Mouse (Mus musculus): ENCODE data around the gene Parn.
A peak's percentile ranks its signal among the peaks of the same experiment; 100 is the strongest.

The Parn gene

DNA sequence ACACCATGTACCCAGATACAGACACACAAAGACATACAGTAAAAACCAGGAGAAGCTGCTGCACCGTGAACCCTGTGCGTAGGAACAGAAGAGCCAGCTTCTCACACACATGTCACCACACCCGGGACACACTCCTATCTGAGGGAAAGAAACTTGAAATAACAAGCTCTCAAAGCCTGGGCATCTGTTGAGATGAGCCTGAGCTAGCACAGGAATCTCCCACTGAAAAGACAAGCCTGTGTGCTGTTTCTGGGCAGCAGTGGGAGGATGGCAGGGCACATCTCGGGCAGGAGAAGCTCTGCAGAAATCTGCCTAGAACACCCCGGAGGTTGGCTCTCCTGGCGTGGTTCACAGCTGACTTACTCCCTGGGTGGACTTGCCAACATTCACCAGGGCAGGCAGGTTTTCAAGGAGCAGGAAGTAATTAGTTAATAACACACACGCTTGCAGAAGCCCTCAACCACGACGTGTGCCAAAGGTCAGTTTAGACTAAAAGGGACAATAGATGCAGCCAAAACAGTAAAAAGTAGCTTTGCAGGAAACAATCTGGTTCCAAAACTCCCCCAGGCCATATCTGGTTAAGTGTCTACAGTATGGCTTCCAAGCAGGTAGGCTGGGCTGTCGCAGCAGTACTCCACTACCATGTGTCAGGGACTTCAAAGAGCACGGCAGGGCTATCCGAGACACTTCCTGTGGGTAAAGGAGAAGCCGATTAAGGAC lies 129.6 kb downstream of the Parn start:
- Histone ChIP-seq H3K27me3 (ENCODE audit: insufficient read depth, low read length) (no peaks in the 10 kb centered on the region), H3K36me3 (ENCODE audit: insufficient read depth, low read length) (peaks cover 30% of the 10 kb centered on the region), H3K9me3 (ENCODE audit: low read length) (no peaks in the 10 kb centered on the region), H3K4me3 (replicated peaks; ENCODE audit: low read length) (no peak overlapping the region), H3K4me1 (replicated peaks; ENCODE audit: low read depth, low read length) (peaks cover 33% of the 10 kb centered on the region)
- TF ChIP-seq CTCF (conservative IDR thresholded peaks at IDR 0.05; ENCODE audit: low read length) (no peak), POU5F1 (IDR thresholded peaks at IDR 0.05; ENCODE audit: borderline replicate concordance, low read length) (no peak), NANOG (IDR thresholded peaks at IDR 0.05; ENCODE audit: borderline replicate concordance, low read length) (no peak)

DNA sequence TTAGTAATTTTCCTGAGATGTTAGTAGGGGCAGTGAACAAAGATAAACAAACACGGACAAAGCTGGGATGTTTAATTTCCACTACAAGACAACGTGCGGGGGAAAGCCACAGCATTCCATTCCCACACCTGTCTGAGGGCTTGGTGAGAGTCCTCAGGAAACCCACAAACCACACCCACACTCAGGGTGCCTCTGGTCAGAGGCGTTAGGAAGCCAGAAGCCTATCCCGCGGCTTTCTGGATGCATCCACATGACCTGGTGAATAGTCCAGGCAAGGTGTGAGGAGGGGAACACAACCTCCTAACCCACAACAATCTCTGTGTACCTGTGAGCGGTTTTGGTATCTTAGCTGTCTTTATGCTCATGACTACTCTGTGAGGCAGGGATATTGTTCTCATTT lies 131.6 kb downstream of the Parn start:
- Histone ChIP-seq H3K27me3 (ENCODE audit: insufficient read depth, low read length) (no peaks in the 10 kb centered on the region), H3K4me3 (replicated peaks; ENCODE audit: low read length) (no peak overlapping the region), H3K9me3 (ENCODE audit: low read length) (no peaks in the 10 kb centered on the region), H3K4me1 (replicated peaks; ENCODE audit: low read depth, low read length) (peaks cover 28% of the 10 kb centered on the region), H3K36me3 (ENCODE audit: insufficient read depth, low read length) (peaks cover 30% of the 10 kb centered on the region)
- TF ChIP-seq CTCF (conservative IDR thresholded peaks at IDR 0.05; ENCODE audit: low read length) (no peak), NANOG (IDR thresholded peaks at IDR 0.05; ENCODE audit: borderline replicate concordance, low read length) (no peak), POU5F1 (IDR thresholded peaks at IDR 0.05; ENCODE audit: borderline replicate concordance, low read length) (no peak)

DNA sequence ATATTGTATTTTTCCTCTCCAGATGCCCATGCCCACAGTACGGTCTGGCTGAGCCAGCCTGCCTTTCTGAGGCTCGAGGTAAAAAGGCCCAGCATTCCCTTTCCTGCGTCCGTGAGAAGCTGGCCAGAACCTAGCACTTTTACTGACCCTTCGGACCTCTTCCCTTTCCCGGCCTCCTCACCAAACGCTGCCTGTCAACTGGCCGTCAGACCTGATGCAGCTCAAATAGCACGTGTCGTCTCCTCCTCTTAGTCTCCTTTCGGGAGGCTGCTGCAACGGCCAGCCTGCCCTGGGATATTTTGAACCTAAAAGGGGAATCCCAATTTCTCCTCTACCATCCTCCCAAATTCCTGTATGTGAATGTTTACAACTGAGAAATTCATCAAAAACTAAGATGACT lies 132.1 kb downstream of the Parn start:
- Histone ChIP-seq H3K4me3 (replicated peaks; ENCODE audit: low read length) (no peak overlapping the region), H3K4me1 (replicated peaks; ENCODE audit: low read depth, low read length) (peaks cover 26% of the 10 kb centered on the region), H3K36me3 (ENCODE audit: insufficient read depth, low read length) (peaks cover 28% of the 10 kb centered on the region), H3K27me3 (ENCODE audit: insufficient read depth, low read length) (no peaks in the 10 kb centered on the region), H3K9me3 (ENCODE audit: low read length) (no peaks in the 10 kb centered on the region)
- TF ChIP-seq CTCF (conservative IDR thresholded peaks at IDR 0.05; ENCODE audit: low read length) (no peak), NANOG (IDR thresholded peaks at IDR 0.05; ENCODE audit: borderline replicate concordance, low read length) (no peak), POU5F1 (IDR thresholded peaks at IDR 0.05; ENCODE audit: borderline replicate concordance, low read length) (no peak)

DNA sequence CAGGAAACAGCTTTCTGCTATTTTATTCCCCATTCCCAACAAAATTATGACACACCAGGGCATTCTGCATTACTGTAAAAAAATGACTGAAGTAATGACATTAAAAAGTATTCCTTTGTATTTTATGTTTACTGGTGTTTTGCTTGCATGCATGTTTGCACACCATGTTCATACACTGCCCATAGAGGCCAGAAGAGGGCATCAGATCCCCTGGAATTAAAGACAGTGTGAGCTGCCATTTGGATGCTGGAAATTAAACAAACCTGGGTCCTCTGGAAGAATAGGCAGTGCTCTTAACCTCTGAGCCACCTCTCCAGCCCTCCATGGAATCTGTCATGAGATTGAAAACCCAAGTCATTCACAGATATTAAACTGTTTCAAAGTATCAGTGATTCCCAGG lies 135.1 kb downstream of the Parn start:
- Histone ChIP-seq H3K4me3 (replicated peaks; ENCODE audit: low read length) (no peak overlapping the region), H3K27me3 (ENCODE audit: insufficient read depth, low read length) (no peaks in the 10 kb centered on the region), H3K36me3 (ENCODE audit: insufficient read depth, low read length) (peaks cover 4% of the 10 kb centered on the region; the same call in 1 of the 2 replicates), H3K9me3 (ENCODE audit: low read length) (no peaks in the 10 kb centered on the region), H3K4me1 (replicated peaks; ENCODE audit: low read depth, low read length) (peaks cover 6% of the 10 kb centered on the region; the same call in 1 of the 2 replicates)
- no peak for TF ChIP-seq NANOG (IDR thresholded peaks at IDR 0.05; ENCODE audit: borderline replicate concordance, low read length)
- peak; percentile 49 for TF ChIP-seq CTCF (conservative IDR thresholded peaks at IDR 0.05; ENCODE audit: low read length)
- no peak for TF ChIP-seq POU5F1 (IDR thresholded peaks at IDR 0.05; ENCODE audit: borderline replicate concordance, low read length)

DNA sequence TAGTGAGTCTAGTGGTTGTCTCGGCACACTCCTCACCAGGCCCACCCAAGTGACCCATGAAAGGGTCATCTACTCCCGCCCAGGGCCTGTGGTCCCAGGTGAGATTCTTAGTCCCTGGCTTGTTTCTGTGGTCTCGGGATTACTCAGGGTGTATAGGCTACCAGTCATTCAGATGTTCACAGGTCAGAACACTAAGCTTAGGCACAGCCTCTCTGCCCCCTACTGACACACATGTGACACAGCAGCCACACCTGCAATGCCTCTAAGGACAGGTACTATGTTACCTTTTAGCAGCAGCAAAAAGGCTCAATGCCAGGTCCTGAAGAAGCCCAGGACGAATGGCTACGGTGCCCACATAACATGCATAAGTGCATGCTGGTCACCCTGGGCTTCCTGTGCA lies 136.7 kb downstream of the Parn start:
- Histone ChIP-seq H3K9me3 (ENCODE audit: low read length) (no peaks in the 10 kb centered on the region), H3K4me1 (replicated peaks; ENCODE audit: low read depth, low read length) (peaks cover 6% of the 10 kb centered on the region; the same call in 1 of the 2 replicates), H3K27me3 (ENCODE audit: insufficient read depth, low read length) (no peaks in the 10 kb centered on the region), H3K4me3 (replicated peaks; ENCODE audit: low read length) (no peak overlapping the region), H3K36me3 (ENCODE audit: insufficient read depth, low read length) (no peaks in the 10 kb centered on the region)
- peak; percentile 44 for TF ChIP-seq CTCF (conservative IDR thresholded peaks at IDR 0.05; ENCODE audit: low read length)
- no peak for TF ChIP-seq NANOG (IDR thresholded peaks at IDR 0.05; ENCODE audit: borderline replicate concordance, low read length)
- no peak for TF ChIP-seq POU5F1 (IDR thresholded peaks at IDR 0.05; ENCODE audit: borderline replicate concordance, low read length)

DNA sequence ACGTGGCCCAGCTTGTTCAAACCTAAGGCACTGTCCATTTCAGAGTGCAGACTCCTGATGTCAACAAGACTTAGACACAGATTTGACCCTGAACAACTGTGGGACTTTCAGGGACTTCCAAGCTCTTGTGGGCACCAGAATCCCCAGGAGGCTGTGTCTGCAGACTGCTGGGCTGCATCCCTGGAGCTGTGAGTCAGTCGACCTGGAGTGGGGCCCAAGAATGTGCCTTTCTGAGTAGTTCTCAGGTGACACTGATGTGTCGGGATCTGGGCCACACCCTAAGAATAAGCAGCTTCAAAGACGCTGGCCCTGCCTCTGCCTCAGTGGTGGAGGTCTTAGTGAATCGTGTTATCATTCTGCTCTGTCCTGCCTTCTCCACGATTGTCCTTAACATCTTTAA lies 146.6 kb downstream of the Parn start:
- Histone ChIP-seq H3K36me3 (ENCODE audit: insufficient read depth, low read length) (no peaks in the 10 kb centered on the region), H3K4me1 (replicated peaks; ENCODE audit: low read depth, low read length) (peaks cover 23% of the 10 kb centered on the region), H3K9me3 (ENCODE audit: low read length) (no peaks in the 10 kb centered on the region), H3K27me3 (ENCODE audit: insufficient read depth, low read length) (no peaks in the 10 kb centered on the region), H3K4me3 (replicated peaks; ENCODE audit: low read length) (no peak overlapping the region)
- no peak for TF ChIP-seq NANOG (IDR thresholded peaks at IDR 0.05; ENCODE audit: borderline replicate concordance, low read length)
- TF ChIP-seq CTCF (conservative IDR thresholded peaks at IDR 0.05; ENCODE audit: low read length): no peak

DNA sequence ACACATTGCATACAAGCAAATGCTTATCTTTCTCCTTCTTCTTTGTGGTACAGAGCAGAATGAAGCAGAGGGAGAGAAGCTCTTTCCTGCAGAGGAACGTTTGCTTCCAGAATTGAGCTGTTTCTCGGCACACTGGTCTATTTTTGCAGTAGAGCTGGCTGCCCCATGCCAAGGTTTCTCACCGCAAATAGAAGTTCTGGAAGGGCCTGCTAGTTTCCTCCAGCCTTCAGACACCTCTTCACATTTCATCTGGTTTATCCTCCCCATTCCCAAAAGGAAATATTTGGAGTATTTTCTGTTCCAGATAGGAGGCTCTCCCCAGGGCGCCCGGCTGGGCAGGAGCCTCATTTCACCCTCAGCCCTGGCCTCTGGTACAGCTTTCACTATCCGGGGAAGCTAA lies 147.7 kb downstream of the Parn start:
- H3K36me3 ChIP-seq (ENCODE audit: insufficient read depth, low read length): no peaks in the 10 kb centered on the region
- H3K4me3 ChIP-seq (replicated peaks; ENCODE audit: low read length): no peak overlapping the region
- peaks cover 23% of the 10 kb centered on the region for H3K4me1 ChIP-seq (replicated peaks; ENCODE audit: low read depth, low read length)
- H3K27me3 ChIP-seq (ENCODE audit: insufficient read depth, low read length): no peaks in the 10 kb centered on the region
- no peak for TF ChIP-seq POU5F1 (IDR thresholded peaks at IDR 0.05; ENCODE audit: borderline replicate concordance, low read length)
- TF ChIP-seq CTCF (conservative IDR thresholded peaks at IDR 0.05; ENCODE audit: low read length): no peak
- TF ChIP-seq NANOG (IDR thresholded peaks at IDR 0.05; ENCODE audit: borderline replicate concordance, low read length): no peak
- peaks cover 7% of the 10 kb centered on the region; the same call in 1 of the 2 replicates for H3K9me3 ChIP-seq (ENCODE audit: low read length)

DNA sequence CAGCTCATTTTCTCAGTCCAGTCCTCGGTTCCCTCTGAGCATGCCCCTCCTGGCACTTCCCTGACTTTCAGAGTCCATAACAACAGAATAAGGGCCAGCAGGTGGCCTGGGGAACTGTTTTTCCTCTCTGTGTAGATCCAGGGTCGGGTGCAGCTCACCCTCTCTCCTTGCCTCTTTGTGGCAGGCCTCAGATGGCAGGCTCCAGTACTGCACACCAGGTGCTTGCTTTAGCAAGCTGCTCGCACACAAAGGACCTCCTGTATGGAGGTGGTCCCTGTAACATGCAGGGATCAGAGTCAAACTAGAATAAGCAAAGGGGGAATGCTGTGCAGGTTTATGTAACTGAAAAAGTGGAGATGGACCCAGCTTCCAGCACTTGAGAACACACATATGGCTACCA lies 151.8 kb downstream of the Parn start:
- peaks cover 9% of the 10 kb centered on the region for H3K4me1 ChIP-seq (replicated peaks; ENCODE audit: low read depth, low read length)
- no peak overlapping the region for H3K4me3 ChIP-seq (replicated peaks; ENCODE audit: low read length)
- no peaks in the 10 kb centered on the region for H3K36me3 ChIP-seq (ENCODE audit: insufficient read depth, low read length)
- TF ChIP-seq NANOG (IDR thresholded peaks at IDR 0.05; ENCODE audit: borderline replicate concordance, low read length) (no peak), POU5F1 (IDR thresholded peaks at IDR 0.05; ENCODE audit: borderline replicate concordance, low read length) (no peak), CTCF (conservative IDR thresholded peaks at IDR 0.05; ENCODE audit: low read length) (no peak)
- peaks cover 28% of the 10 kb centered on the region for H3K9me3 ChIP-seq (ENCODE audit: low read length)
- H3K27me3 ChIP-seq (ENCODE audit: insufficient read depth, low read length): no peaks in the 10 kb centered on the region

DNA sequence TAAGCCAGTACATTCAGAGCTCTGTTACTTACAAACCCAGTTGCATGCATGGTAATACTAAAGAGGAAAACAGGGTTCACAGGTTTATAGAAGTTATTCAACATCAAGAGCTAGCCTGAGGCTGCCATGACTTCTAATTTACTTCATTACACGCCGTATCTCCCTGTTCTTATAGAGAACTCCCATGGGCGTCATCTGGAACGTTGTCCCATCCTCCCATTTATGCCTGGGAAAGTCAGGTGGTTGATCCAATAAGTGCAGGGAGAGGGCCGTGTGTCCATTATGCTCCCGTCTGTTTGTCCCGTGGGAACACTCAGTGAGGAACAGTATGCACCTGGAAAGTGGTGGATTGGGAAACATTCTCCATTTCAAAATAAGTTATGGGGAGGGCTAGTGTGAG lies 152.4 kb downstream of the Parn start:
- Histone ChIP-seq H3K9me3 (ENCODE audit: low read length) (peaks cover 28% of the 10 kb centered on the region), H3K36me3 (ENCODE audit: insufficient read depth, low read length) (no peaks in the 10 kb centered on the region), H3K4me1 (replicated peaks; ENCODE audit: low read depth, low read length) (peaks cover 9% of the 10 kb centered on the region; the same call in 1 of the 2 replicates), H3K27me3 (ENCODE audit: insufficient read depth, low read length) (no peaks in the 10 kb centered on the region), H3K4me3 (replicated peaks; ENCODE audit: low read length) (no peak overlapping the region)
- TF ChIP-seq CTCF (conservative IDR thresholded peaks at IDR 0.05; ENCODE audit: low read length): no peak
- no peak for TF ChIP-seq POU5F1 (IDR thresholded peaks at IDR 0.05; ENCODE audit: borderline replicate concordance, low read length)
- TF ChIP-seq NANOG (IDR thresholded peaks at IDR 0.05; ENCODE audit: borderline replicate concordance, low read length): no peak
